Mouse (Mus musculus): ENCODE measurements at regions not wholly inside any gene's neighbourhood (a gene's known extent, or its start where the extent isn't known, plus 50 kb on each side); places are given as distances from the start of the nearest gene placed in this dataset.

DNA sequence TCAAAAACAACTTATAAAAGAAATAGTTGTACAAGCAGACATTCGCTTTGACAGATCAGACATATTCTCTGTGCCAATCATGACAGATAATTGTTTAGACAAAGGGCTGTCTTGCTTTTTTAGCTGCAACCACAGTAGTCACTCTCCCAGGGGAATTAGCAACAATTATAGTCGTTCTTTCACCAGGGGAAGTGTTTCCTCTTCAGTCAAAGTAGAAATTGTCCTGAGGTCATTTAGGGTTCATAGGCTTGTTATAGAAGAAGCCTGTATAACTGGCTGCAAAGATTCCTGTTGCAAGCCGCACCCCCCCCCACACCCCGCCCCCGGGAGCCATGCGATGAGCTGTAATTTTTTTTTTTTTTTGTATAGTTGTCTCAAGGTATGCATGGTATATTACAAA, 68.2 kb upstream of the Ptger4 start:
- in situ Hi-C loops (cut with MboI; ENCODE audit: low pct_ligation_motif_present, low pct_unique_long_range_greater_than_20kb, low sequenced_read_pairs) (no loop called here), dilution Hi-C loops (cut with MboI; ENCODE audit: extremely low pct_ligation_motif_present, extremely low pct_unique_long_range_greater_than_20kb, low sequenced_read_pairs) (no loop called here)
- Histone ChIP-seq H3K27ac (ENCODE audit: insufficient read depth, low read depth) (no peak overlapping the region), H3K27me3 (replicated peaks) (no peaks in the 10 kb centered on the region), H3K9me3 (replicated peaks; ENCODE audit: low read length) (no peaks in the 10 kb centered on the region), H3K36me3 (replicated peaks in 1 of 2; ENCODE audit: control insufficient read depth in 1 of 2, insufficient read depth in 1 of 2, low read length in 1 of 2) (no peaks in the 10 kb centered on the region), H3K4me1 (ENCODE audit: control insufficient read depth in 1 of 2, insufficient read depth in 2 of 2) (peaks cover 0 to 9% of the 10 kb centered on the region in 2 experiments; a peak in 1 of 4 replicates), H3K79me2 (replicated peaks; ENCODE audit: control insufficient read depth, extremely low read depth, insufficient read depth, poor library complexity, severe bottlenecking) (no peaks in the 10 kb centered on the region), H3K4me2 (ENCODE audit: insufficient read depth, low read depth, poor library complexity, severe bottlenecking) (no peak overlapping the region), H3K9ac (ENCODE audit: insufficient read depth, low read depth) (no peak overlapping the region), H3K4me3 (replicated peaks in 1 of 3; ENCODE audit: low read depth in 2 of 3, low read length in 2 of 3, poor library complexity in 1 of 3) (no peak overlapping the region)
- TF ChIP-seq RCOR1 (conservative IDR thresholded peaks at IDR 0.05; ENCODE audit: low read depth, low read length) (no peak), POLR2AphosphoS2 (IDR thresholded peaks at IDR 0.05; ENCODE audit: low read depth, low read length) (no peak), HCFC1 (IDR thresholded peaks at IDR 0.05; ENCODE audit: low read depth, low read length) (no peak), USF2 (conservative IDR thresholded peaks at IDR 0.05; ENCODE audit: low read depth, low read length) (no peak), MAFK (IDR thresholded peaks at IDR 0.05; ENCODE audit: insufficient replicate concordance, low read length) (no peak), SIN3A (IDR thresholded peaks at IDR 0.05; ENCODE audit: low read length) (no peak), SMC3 (IDR thresholded peaks at IDR 0.05; ENCODE audit: low read depth, low read length) (no peak), MYC (IDR thresholded peaks at IDR 0.05; ENCODE audit: low read depth, low read length) (no peak)
- peak; percentile 45 for DNase-seq (ENCODE audit: extremely low read depth)

DNA sequence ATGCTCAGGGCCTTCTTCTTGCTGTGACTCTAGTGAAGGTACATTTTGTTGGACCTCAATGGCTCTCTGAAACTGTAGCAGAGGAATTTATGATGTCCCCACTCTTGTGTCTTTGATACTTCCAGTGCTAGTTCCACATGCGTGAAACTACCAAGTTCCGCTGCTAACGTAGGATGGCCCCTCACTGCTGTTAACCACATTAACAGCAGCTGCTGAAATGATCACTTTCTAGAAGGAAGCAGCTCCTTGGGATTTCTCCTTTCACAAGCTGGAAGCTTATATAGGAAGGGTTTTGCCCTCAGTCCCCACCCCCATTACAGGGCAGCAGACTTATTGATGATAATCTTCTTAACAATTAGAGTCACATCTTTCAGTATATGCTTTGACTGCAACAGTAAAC, 66.0 kb upstream of the Ptger4 start:
- H3K27ac ChIP-seq (ENCODE audit: insufficient read depth, low read depth) = no peak overlapping the region
- H3K4me2 ChIP-seq (ENCODE audit: insufficient read depth, low read depth, poor library complexity, severe bottlenecking) = no peak overlapping the region
- in situ Hi-C loops (cut with MboI; ENCODE audit: low pct_ligation_motif_present, low pct_unique_long_range_greater_than_20kb, low sequenced_read_pairs) = no loop called here
- no peak for DNase-seq (ENCODE audit: extremely low read depth)
- dilution Hi-C loops (cut with MboI; ENCODE audit: extremely low pct_ligation_motif_present, extremely low pct_unique_long_range_greater_than_20kb, low sequenced_read_pairs) = no loop called here
- TF ChIP-seq SMC3 (IDR thresholded peaks at IDR 0.05; ENCODE audit: low read depth, low read length) (no peak), MAFK (IDR thresholded peaks at IDR 0.05; ENCODE audit: insufficient replicate concordance, low read length) (no peak), GABPA (IDR thresholded peaks at IDR 0.05; ENCODE audit: insufficient replicate concordance, low read depth, low read length) (no peak), TCF12 (IDR thresholded peaks at IDR 0.05; ENCODE audit: low read depth, low read length) (no peak), E2F4 (IDR thresholded peaks at IDR 0.05; ENCODE audit: insufficient replicate concordance, low read depth, low read length) (no peak), JUN (IDR thresholded peaks at IDR 0.05; ENCODE audit: insufficient read depth, low read depth, low read length) (no peak), USF2 (conservative IDR thresholded peaks at IDR 0.05; ENCODE audit: low read depth, low read length) (no peak), MXI1 (IDR thresholded peaks at IDR 0.05; ENCODE audit: low read depth, low read length) (no peak), ZKSCAN1 (IDR thresholded peaks at IDR 0.05; ENCODE audit: borderline replicate concordance, low read depth, low read length) (no peak), CTCF (conservative IDR thresholded peaks at IDR 0.05 in 1 of 2, IDR thresholded peaks at IDR 0.05 in 1 of 2; ENCODE audit: low read depth in 2 of 2, low read length in 2 of 2) (no peak), TBP (conservative IDR thresholded peaks at IDR 0.05; ENCODE audit: low read depth, low read length) (no peak), ZNF384 (IDR thresholded peaks at IDR 0.05; ENCODE audit: low read depth, low read length) (no peak), JUND (conservative IDR thresholded peaks at IDR 0.05; ENCODE audit: low read depth, low read length) (no peak), IRF4 (IDR thresholded peaks at IDR 0.05; ENCODE audit: low read depth, low read length) (no peak), ETS1 (conservative IDR thresholded peaks at IDR 0.05; ENCODE audit: low read depth, low read length) (no peak), CHD1 (IDR thresholded peaks at IDR 0.05; ENCODE audit: low read depth, low read length) (no peak)
- H3K36me3 ChIP-seq (replicated peaks in 1 of 2; ENCODE audit: control insufficient read depth in 1 of 2, insufficient read depth in 1 of 2, low read length in 1 of 2) = no peaks in the 10 kb centered on the region
- H3K9ac ChIP-seq (ENCODE audit: insufficient read depth, low read depth) = no peak overlapping the region
- H3K4me1 ChIP-seq (ENCODE audit: control insufficient read depth in 1 of 2, insufficient read depth in 2 of 2) = peaks cover 0 to 9% of the 10 kb centered on the region in 2 experiments; a peak in 1 of 4 replicates
- no peaks in the 10 kb centered on the region for H3K27me3 ChIP-seq (replicated peaks)
- H3K9me3 ChIP-seq (replicated peaks; ENCODE audit: low read length) = no peaks in the 10 kb centered on the region
- H3K79me2 ChIP-seq (replicated peaks; ENCODE audit: control insufficient read depth, extremely low read depth, insufficient read depth, poor library complexity, severe bottlenecking) = no peaks in the 10 kb centered on the region
- H3K4me3 ChIP-seq (replicated peaks in 1 of 3; ENCODE audit: low read depth in 2 of 3, low read length in 2 of 3, poor library complexity in 1 of 3) = no peak overlapping the region

Measured in CH12.LX (cell line).